Mouse (Mus musculus) hindlimb bud, embryonic 11.5 days (tissue): ENCODE data around the gene Il31.
"Not testable (repeated sequence)": the region's sequence is repeated elsewhere in the genome, so short reads cannot be mapped to it uniquely, and the experiment has no call there.

ENCODE experiments used
- DNase-seq: peaks from one replicate; pipeline ENCODE4 v3.0.0-alpha.2; 2012; ENCODE audit warnings: low read depth, low spot score; ENCODE audit errors: extremely low spot score

Il31 gene

DNA sequence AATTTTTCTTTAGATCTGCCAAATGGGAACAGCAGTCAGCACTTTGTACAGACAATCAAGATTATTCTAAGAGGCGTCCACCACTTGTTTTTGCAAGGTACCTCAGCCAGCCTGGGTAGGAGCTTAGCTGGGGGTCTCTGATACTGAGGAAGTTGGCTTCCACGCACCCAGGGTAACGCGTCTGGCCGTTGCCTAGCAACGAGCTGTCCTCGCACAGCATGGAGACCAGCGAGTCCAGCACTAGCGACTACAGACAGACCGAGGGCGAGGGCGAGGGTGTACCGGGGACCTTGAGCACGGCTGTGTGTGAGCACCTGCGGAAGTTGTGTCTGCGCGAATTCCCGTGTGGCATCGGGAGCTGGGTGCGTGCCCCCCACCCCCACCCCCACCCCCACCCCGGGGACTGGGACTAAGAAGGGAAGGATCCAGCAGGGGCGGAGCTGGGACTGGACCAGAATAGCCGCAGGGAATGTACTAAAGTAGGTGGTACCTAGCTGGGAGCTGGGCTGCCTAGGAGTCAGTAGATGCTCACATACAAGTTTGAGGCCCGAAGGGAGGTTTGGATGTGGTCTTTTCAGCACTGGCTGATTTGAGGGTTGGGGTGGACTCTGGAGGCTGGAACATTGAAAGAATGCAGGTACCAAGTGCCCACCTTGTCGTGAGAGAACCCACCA lies at the start of gene Il31, which contains the start of gene Lrrc43:
Gene Il31, minus strand, starts transcription at position 378 of the 674 bp plus-strand sequence.
Gene Lrrc43, plus strand, starts transcription at position 194 of the 674 bp plus-strand sequence.
- no peak for DNase-seq

DNA sequence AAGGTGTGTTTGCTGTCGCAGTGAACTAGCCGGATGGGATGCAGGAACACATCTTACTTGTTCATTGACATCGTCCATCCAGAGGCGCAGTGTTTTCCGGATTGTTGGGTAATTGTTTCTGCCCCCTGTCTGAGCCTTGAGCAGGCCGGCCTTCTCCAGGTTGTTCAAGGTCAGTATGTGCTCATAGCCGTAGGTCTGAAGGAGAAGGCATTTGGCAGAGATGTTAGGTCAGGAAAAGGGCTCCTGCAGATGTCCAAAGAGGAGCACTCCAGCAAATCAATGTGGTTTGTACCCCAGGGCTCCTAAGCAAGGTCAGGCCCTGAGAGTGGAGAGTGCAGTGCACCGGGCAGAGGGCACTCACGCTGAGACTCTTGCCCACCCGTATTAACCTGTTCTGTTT lies 44.5 kb upstream of the Il31 start:
- DNase-seq: no peak

DNA sequence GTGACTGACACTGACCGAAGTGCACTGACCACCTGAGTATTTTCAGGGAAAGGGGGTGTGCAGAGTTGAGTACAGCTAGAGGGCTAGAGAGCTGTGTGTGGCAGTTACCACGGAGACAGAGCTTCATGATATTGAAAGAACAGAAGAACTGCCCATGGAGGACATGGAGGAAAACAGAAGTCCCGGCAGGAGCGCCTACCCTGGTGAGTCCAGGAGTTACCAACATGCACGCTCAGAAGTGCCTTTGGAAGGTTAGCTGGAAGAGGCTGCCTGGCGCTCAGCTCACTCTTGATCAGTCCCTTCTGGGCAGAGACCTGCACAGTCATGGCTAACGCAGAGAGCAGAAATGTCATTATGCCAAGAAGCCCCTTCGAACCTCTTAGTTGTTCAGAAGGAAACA lies 40.8 kb upstream of the Il31 start:
- no peak for DNase-seq

DNA sequence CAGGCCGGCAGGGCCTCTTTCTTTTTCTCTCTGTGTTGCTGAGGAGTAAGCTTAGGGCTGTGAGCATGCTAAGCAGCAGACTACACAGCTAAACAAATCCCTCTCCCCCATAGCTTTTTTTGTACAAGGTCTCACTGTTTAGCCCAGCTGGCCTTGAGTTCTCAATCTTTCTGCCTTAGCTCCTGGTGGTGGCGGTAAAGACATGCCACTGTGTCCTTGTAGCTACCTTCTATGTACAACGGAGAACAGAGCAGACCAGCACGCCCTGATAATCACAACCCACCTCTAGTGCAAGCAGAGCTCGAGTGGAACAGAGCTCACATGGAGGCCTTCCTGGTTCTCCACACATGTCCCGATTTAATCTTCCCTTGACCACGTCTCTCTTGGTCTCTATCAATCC lies 39.4 kb upstream of the Il31 start:
- no peak for DNase-seq

DNA sequence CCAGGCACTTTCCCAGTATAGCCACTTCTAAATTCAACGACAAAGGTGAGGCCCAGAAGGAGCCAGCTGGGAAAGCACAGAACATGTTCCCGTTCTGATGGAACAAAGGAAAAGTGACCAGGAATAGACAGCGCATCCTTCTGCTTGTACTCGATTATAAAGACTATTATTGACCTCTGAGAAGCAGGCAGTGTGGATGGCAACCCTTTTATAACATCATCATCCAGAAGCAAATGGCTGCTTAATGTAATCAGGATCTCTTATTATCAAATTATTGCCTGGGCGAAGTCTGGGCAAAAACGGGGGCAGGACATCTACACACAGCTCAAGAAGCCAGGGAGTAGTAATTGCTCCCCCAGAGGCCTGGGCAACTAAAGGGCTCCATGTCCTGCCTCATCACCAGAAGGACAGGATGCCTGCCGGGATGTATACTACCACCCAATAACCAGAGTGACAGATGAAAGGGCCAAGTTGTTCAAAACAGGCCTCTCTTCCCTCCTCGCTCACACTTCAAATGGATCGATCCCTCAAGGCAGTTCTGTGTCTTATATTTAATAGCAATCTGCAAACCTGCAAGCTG lies 36.7 kb upstream of the Il31 start:
- no peak for DNase-seq

DNA sequence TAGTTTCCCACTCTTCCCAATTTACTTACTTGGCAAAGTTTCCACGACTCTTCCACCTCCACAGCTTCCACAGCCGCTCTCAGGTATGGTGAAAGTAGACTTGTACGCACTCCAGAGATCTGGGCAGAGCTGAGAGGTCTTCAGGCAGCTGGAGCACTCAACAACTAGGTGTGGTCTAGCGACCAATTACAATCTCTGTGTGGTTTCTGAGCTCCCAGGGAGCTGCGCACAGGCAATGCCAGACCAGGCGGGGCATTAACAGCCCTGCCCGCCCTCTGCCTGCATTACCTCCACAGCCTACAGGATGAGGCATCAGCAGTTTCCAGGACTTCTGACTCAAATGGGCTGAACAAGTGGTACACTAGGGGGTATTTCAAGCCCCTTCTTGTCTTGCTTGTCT lies 36.0 kb upstream of the Il31 start, which contains the start of gene Gm49027:
Gene Gm49027, minus strand, starts transcription at position 208 of the 400 bp plus-strand sequence.
- no peak for DNase-seq

DNA sequence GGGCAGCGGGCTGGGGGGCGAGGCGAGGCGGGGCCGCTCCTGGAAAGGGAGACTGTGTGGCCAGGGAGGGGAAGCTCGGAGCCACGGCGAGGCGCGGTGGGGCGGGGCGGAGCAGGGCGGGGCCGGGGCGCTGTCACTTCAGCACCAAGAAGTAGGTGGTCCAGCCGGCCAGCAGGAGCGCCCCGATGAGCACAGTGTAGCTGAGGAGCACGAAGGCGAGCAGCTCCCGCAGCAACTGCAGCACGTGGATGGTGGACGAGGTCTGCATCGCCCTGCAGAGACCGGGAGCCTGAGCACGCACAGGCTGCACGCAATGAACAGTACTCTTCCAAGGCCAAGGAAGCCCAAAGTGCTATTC lies 35.1 kb upstream of the Il31 start:
- DNase-seq: no peak

DNA sequence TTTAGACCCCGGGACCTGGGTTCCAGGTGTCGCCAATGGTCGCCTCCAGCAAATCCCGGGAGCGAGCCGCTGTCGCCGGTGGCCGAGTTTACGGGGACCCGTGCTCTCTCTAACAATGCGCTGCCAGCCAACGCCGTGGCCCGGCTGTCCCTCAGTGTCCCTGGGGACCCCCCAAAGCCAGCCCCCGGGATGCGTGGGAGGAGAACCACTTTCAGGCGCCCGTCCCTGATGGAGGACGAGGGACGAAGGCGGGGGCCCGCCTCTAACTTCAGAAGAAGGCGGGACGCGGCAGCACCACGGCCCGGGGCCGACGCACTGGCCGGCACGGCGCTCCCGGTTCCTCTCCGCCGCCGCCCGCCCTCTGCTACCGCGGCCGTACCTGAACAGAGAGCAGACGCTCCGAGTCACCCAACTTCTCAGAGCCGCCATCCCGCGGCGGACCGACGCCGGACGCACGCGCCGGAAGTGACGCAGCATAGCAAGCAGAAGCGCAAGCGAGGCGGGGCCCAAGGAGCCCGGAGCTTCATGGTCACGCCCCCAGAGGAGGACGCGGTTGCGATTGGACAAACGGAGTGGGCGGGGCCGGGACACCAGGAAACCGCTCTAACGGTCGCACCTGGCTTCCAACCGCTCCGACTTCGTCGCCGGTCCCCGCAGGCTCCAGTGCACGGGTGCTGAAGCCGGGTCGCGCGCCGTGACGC lies 34.6 kb upstream of the Il31 start, which contains the start of gene Diablo:
Gene Diablo, minus strand, starts transcription at position 485 of the 701 bp plus-strand sequence.
- DNase-seq: peak; percentile 88

DNA sequence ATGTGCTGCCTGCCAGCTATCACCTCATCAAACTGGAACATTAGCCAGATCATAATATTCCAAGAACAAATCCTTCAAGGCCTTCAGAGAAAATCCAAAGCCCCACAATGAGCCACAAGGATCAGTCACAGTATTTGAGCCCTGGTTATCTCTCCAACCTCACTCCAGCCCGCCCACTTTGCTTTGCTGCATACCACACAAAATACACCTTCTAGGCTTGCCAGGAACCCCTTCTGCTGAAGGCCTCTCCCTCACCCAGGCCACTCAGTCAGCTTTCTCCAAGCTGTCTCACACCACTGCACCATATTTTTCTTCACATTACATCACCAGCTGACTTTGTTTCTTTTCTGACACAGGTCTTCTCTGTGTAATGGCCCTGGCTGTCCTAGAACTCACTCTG lies 32.9 kb upstream of the Il31 start:
- no peak for DNase-seq

DNA sequence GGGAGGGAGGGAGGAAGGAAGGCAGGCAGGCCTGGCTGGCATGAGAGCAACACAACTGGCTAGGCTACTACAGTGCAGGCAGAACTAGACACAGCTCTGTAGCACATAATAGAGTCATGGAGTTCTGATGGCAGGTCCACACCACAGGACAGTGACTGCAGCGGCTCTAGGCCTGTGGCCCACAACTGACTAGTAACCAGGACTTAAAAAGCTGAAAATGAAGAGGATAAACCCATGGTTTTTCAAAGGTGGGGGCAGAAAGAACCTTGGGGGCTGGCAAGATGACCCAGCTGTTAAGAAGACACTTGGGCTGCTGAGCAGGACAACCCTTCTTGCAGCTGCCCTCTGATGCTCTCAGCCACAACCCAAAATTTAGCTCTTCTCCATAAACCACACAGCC lies 32.3 kb upstream of the Il31 start:
- no peak for DNase-seq

DNA sequence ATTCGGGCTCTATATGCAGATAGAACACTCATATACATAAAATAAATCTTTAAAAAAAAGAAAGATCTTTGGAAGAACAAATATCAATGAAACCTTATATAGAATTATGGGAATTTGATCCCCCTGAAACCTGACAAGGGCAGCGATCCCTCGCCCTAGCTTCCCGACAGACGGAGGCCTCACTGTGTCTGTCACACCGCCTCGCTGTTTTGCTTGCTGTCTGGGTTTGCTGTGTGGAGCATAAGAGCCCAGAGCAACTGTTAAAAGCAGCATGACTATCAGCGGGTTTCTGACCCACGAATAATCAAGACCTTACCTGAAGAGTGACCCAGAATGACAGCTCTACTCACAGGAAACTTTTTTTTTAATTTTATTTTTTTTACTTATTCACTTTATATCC lies 31.4 kb upstream of the Il31 start:
- DNase-seq: no peak

DNA sequence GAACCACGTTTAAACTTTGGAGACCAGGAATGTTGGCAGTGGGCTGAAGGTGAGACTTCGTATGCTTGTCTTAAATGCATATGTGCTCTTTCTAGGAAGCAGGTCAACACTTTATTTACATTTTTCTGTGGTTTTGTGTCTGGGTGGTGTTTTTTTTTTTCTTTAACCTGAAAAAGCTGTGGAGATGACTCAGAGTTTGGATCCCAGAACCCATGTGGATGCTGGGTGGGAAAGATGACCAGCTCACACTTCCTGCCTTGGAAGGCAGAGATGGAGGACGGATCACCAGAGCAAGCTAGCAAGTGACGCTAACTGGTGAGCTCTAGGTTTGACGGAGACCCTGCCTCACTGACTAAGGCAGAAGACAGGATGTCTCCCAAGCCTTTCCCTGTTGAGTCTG lies 25.6 kb upstream of the Il31 start:
- DNase-seq: no peak

DNA sequence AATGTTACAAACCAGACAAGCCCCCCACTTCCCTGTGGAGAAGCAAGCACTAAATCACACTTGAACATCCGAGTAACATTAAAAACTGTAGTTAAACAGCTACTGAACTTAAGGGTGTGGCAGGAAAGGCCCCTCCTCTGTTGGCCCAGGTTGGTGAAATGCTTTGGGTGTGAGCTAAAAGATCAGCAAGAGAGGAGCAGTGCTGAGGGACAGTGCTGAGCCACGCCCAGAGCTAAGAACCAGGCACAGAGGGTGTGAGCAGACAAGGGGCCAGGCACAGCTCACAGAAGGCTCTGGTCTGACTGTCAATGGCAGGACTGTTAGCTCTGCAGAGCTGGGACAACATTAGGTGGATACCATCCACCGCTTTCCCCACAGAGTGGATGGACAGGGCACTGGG lies 22.8 kb upstream of the Il31 start:
- no peak for DNase-seq

DNA sequence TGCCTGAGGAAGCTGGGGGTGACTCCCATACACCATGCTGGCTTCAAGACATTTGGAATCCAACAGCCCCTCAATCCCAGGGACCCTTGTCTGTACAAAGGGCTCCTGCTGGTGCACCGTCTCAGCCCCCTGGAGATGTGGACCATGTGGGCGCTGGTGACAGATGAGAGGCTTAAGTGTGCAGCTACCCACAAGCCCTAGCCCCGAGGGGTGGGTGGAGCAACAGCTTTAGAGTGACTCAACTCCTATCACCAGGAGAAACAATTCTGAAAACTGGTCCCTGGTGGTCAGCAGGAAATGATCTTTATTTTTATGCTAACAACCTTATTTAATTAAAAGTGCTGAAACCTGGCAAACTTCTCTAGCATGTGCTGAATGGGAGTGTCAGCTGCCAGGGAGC lies 22.1 kb upstream of the Il31 start:
- not testable (repeated sequence) for DNase-seq

DNA sequence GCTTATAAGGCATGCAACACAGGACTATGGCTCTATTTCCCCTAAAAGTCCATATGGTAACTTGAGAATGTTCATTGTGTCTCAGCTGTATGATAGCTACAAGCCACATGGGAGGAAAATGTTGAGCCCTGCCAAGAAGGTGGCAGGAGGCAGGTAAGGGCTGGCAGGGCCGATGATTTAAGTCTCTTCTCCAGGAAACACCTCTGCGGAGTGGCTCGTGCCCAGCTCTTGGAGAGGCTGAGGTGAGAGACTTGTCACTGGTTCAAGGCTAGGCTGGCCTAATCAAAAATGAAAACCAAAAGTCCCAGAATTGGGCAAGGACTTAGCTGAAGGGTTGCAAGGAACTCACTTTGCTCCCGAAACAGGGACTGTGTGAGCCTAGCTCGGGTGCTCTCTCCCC lies 20.9 kb upstream of the Il31 start, which contains the start of gene B3gnt4:
Gene B3gnt4, plus strand, starts transcription at position 301 of the 400 bp plus-strand sequence.
- DNase-seq: no peak

DNA sequence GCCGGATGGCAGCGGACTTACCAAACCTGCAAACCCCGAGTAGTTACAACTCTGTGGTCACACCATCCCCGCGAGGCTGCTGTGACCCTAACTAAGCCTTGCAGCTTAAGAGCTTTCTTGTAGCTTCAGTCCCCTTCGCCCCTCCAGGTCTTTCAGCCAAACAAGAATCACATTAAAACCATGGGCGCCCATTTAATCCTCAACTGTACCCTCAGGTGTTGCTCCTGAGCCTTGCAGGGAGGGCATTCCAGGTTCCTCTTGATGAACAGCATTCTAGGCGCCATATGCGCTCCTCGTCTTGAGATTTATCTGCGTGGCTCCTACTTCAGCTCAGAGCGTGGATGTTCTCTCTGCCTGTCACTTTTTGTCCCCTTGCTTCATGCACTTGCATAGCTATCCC lies 19.6 kb upstream of the Il31 start:
- DNase-seq: no peak

DNA sequence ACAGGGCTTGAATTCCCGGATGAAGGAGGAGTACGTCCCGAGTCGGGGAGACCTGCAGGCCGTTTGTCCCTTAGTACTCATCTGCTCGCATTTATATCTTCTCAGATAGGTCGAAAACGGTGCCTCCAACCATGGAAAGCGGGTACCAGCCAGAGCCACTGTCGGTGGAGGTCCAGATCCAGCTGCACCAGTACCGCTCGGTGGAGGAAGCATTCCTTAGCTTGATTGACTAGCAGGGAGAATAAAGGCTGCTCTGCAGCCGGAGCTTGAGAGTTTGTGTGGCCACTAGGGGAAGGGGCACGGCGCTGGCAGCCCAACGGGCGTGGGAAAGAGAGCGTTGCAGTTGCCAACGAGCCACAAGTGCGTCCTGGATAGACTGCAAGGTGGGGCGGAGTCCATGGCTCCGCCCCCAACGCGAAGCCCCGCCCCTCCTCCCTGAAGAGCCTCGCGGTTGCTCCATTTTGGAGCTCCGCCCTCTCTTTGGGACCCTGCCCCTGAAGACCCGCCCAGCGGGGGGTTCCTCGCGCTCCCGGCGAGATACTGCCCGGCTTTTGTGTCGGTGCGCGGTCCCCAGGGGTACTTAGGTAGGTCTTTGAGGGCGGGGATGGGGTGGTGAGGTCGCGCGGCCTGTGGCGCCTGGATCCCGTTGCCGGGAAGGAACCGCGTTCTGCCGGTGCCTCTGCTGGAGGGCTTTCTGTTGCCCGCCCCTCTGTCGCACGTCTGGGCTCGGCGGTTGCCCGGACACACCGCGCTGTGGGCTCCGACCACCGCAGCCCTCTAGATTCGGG lies 18.8 kb upstream of the Il31 start:
- peak; percentile 74 for DNase-seq

DNA sequence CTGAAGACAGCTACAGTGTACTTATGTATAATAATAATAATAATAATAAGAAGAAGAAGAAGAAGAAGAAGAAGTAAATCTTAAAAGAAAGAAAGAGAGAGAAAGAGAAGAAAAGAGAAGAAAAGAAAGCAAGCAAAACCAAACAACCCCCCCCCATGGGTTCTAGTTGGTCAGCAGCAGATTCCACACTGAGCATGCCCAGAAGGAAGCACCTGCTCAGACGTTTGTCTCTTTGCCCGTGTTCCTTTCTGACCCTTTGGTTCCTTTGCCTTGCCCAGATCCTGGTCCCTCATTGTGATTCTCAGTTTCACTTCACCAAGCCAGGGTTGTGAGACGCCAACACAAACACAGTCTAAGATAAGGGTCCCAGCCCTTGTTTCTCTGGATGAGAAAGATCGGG lies 12.7 kb upstream of the Il31 start:
- DNase-seq: no peak

DNA sequence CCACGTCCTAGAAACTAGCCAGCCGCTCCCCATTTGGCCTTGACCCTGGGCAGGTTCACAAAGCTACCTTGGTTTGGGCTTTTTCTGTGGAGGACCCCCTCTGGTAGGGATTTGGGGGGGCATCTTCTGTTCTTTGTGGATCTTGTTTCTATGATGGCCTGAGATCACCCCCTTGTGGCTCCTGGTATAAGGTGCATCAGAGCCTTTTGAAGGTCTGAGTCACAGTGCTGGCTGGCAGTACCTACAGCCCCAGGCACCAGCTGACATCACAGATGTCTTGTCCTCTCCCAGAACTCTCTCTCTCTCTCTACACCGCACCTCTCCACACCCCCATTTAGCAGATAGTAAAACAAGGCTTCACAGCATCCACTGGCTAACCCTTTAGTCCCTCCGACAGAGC lies 10.4 kb upstream of the Il31 start:
- DNase-seq: no peak

DNA sequence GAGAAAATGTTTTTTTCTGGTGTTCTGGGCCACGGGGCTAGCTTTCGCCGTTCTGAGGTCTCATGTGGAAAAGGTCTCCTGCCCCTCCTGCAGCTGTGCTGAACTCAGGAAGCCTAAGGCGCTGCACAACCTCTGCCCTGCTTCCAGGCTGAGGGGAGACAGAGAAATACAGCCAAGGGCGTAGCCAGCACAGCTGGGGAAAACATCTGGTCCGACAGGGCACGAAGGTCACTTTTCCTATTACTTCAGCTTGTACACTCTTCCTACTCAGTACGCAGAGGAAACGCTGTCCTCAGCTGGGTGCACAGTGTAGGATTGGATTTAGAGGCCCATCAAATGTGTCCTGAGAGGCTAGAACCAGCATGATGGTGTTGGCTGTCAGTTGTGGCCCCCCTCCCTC lies 646 bp upstream of the Il31 start:
- DNase-seq: no peak

DNA sequence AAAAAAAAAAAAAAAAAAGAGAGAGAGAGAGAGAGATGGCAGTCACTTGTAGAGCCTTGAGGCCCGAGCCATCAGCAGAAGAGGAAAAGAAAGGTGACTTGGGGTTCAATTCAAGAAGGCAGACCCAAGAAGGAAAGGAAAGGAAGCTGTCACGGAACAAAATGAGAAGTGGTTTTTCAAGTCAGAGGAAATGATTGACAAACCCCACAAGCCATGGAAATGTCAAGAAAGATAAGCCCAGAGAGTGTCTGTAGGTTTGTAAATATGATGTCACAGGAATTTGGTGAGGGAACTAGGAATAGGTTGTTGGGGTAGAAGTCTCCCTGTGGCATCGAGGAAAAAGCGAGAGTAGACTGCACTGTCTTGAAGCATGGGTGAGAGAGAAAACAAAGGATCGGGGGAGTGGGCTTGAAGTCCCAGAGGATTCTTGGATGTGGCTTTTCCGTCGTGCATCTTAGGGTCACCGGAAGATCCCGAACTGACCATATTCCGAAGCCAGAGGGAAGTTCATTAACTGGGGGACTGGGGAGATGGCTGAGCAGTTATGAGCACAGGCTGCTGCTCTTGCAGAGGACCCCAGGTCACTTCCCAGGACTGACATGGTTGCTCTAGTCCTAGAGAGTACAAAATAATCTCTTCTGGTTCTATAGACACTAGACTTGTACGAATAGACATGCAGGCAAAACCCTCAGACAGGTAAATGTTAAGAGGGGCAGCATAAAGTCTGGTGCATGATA lies 1.5 kb downstream of the Il31 start:
- no peak for DNase-seq
